Mouse (Mus musculus) R1 (cell line): Measurements from ENCODE around the gene Fam131b.

Source experiments
- DNase-seq: peaks from one replicate; pipeline ENCODE4 v3.0.0-alpha.2; 2018; ENCODE audit warnings: low read depth, low spot score

Gene Fam131b

GRCm38 (mm10) chr6:42355794-42356600 lies 31.6 kb upstream of the Fam131b start:
- no peak for DNase-seq

GRCm38 (mm10) chr6:42355366-42355765 lies 30.9 kb upstream of the Fam131b start:
- no peak for DNase-seq

GRCm38 (mm10) chr6:42354076-42355019 lies 29.9 kb upstream of the Fam131b start:
- peak; percentile 13 for DNase-seq

- no peak for DNase-seq
These were observed 28.7 kb upstream of the Fam131b start for GRCm38 (mm10) chr6:42353180-42353579.

GRCm38 (mm10) chr6:42352486-42352846 lies 28.0 kb upstream of the Fam131b start:
- no peak for DNase-seq

GRCm38 (mm10) chr6:42351776-42352485 lies 27.5 kb upstream of the Fam131b start:
- DNase-seq: no peak

- no peak for DNase-seq
These were observed 26.7 kb upstream of the Fam131b start for GRCm38 (mm10) chr6:42350968-42351775.

- peak; percentile 77 for DNase-seq
These were observed 25.9 kb upstream of the Fam131b start for GRCm38 (mm10) chr6:42350021-42350967.

GRCm38 (mm10) chr6:42349426-42350020 lies 25.1 kb upstream of the Fam131b start, which contains the start of gene Zyx:
TSS of gene Zyx (plus strand) at chr6:42349630.
- DNase-seq: peak; percentile 92

GRCm38 (mm10) chr6:42349006-42349425 lies 24.6 kb upstream of the Fam131b start:
- peak; percentile 74 for DNase-seq

GRCm38 (mm10) chr6:42348281-42349005 lies 24.0 kb upstream of the Fam131b start:
- no peak for DNase-seq

- no peak for DNase-seq
These were observed 19.8 kb upstream of the Fam131b start for GRCm38 (mm10) chr6:42344255-42344654.

- no peak for DNase-seq
These were observed 19.1 kb upstream of the Fam131b start for GRCm38 (mm10) chr6:42343361-42344120.

GRCm38 (mm10) chr6:42342171-42342570 lies 17.7 kb upstream of the Fam131b start:
- DNase-seq: no peak

- DNase-seq: peak; percentile 47
These were observed 15.5 kb upstream of the Fam131b start for GRCm38 (mm10) chr6:42339981-42340380.

GRCm38 (mm10) chr6:42339189-42339588 lies 14.7 kb upstream of the Fam131b start:
- no peak for DNase-seq

- DNase-seq: no peak
These were observed 6.5 kb upstream of the Fam131b start for GRCm38 (mm10) chr6:42330946-42331345.

- DNase-seq: no peak
These were observed 5.8 kb upstream of the Fam131b start for GRCm38 (mm10) chr6:42330216-42330615.
